Mouse (Mus musculus) olfactory bulb, adult 2 months (tissue): Measurements from ENCODE around the gene Mccc1. TPM values are rescaled to one million over a fixed set of nuclear protein-coding genes. Genes with fewer than 3 reads are reported as not detected.

Experiments used
- H3K27ac ChIP-seq: fragments of 200-500 bp; 2 replicates; pipeline ENCODE4 v1.5.1; 2012; ENCODE audit warnings: low read depth, low read length; ENCODE audit not compliant: insufficient read depth
- H3K4me1 ChIP-seq: fragments of 200-500 bp; 2 replicates; pipeline ENCODE4 v1.6.1; 2012; ENCODE audit warnings: low read length; ENCODE audit not compliant: control insufficient read depth, insufficient read depth
- H3K4me3 ChIP-seq: fragments of 200-500 bp; 2 replicates; pipeline ENCODE4 v1.5.1; 2012; ENCODE audit warnings: mild to moderate bottlenecking, low read depth, low read length, moderate library complexity; ENCODE audit not compliant: insufficient read depth
- CTCF ChIP-seq: fragments of 200-500 bp; IDR thresholded peaks from 2 replicates; pipeline ENCODE4 v1.5.1; 2012; ENCODE audit warnings: low read depth, mild to moderate bottlenecking, low read length, moderate library complexity; ENCODE audit not compliant: insufficient read depth
- POLR2A ChIP-seq: fragments of 200-500 bp; IDR thresholded peaks from 2 replicates; pipeline ENCODE4 v1.6.1; 2012; ENCODE audit warnings: mild to moderate bottlenecking, low read depth, low read length, moderate library complexity; ENCODE audit not compliant: insufficient read depth
- WGBS: fragments of 180-500 bp; shearing (Covaris S2); methylation state at CpG from one replicate; pipeline ENCODE4 v1.1.7; 2018; 5-methylcytosine and 5-hydroxymethylcytosine counted together
- polyA plus RNA-seq: library from polyadenylated mRNA; stranded (reverse); fragments of >200 nt; gene quantifications from 2 replicates; pipeline ENCODE4 v1.2.4, GENCODE M21; 2012; ENCODE audit warnings: low replicate concordance; ENCODE audit not compliant: missing spikeins, insufficient read depth, insufficient read length

Gene Mccc1
- polyA plus RNA-seq, 1 experiment = not detected

GRCm38 (mm10) chr3:36004028-36004895 is 3.8 kb upstream of the Mccc1 start:
- WGBS = 37% methylated on average over 4 of the region's 4 CpGs
- no peak overlapping the region for H3K27ac ChIP-seq
- no peak overlapping the region for H3K4me3 ChIP-seq
- H3K4me1 ChIP-seq = no peaks in the 10 kb centered on the region
- TF ChIP-seq POLR2A (no peak), CTCF (no peak)

- Histone ChIP-seq H3K4me1 (no peaks in the 10 kb centered on the region), H3K27ac (no peak overlapping the region), H3K4me3 (no peak overlapping the region)
- no peak for TF ChIP-seq POLR2A
- no peak for TF ChIP-seq CTCF
- 58% methylated on average over 11 of the region's 11 CpGs for WGBS
Measured at GRCm38 (mm10) chr3:35994552-35995531, 5.6 kb downstream of the Mccc1 start.

- TF ChIP-seq CTCF (no peak), POLR2A (no peak)
- H3K4me3 ChIP-seq = no peak overlapping the region
- WGBS = 95% methylated on average over 7 of the region's 7 CpGs
- H3K4me1 ChIP-seq = peaks cover 4% of the 10 kb centered on the region; the same call in 1 of the 2 replicates
- H3K27ac ChIP-seq = no peak overlapping the region
Measured at GRCm38 (mm10) chr3:35990715-35991114, 9.8 kb downstream of the Mccc1 start.

GRCm38 (mm10) chr3:35988031-35988430 is 12.4 kb downstream of the Mccc1 start:
- Histone ChIP-seq H3K27ac (no peak overlapping the region), H3K4me3 (no peak overlapping the region), H3K4me1 (peaks cover 4% of the 10 kb centered on the region; the same call in 1 of the 2 replicates)
- TF ChIP-seq POLR2A = no peak
- TF ChIP-seq CTCF = no peak
- 95% methylated on average over 6 of the region's 6 CpGs for WGBS

GRCm38 (mm10) chr3:35986266-35986665 is 14.2 kb downstream of the Mccc1 start:
- no peak for TF ChIP-seq POLR2A
- no peak for TF ChIP-seq CTCF
- WGBS = 69% methylated on average over 6 of the region's 6 CpGs
- no peak overlapping the region for H3K27ac ChIP-seq
- peaks cover 4% of the 10 kb centered on the region; the same call in 1 of the 2 replicates for H3K4me1 ChIP-seq
- H3K4me3 ChIP-seq = no peak overlapping the region

- Histone ChIP-seq H3K4me1 (peaks cover 3% of the 10 kb centered on the region), H3K4me3 (no peak overlapping the region), H3K27ac (no peak overlapping the region)
- TF ChIP-seq CTCF (no peak), POLR2A (no peak)
- 68% methylated on average over 7 of the region's 7 CpGs for WGBS
Measured at GRCm38 (mm10) chr3:35973551-35973950, 26.9 kb downstream of the Mccc1 start.

- no peak for TF ChIP-seq CTCF
- TF ChIP-seq POLR2A = no peak
- H3K27ac ChIP-seq = no peak overlapping the region
- 82% methylated on average over 4 of the region's 4 CpGs for WGBS
- H3K4me1 ChIP-seq = peaks cover 3% of the 10 kb centered on the region
- H3K4me3 ChIP-seq = no peak overlapping the region
Measured at GRCm38 (mm10) chr3:35972985-35973384, 27.5 kb downstream of the Mccc1 start.

GRCm38 (mm10) chr3:35971149-35971548 is 29.3 kb downstream of the Mccc1 start:
- H3K4me1 ChIP-seq = peaks cover 3% of the 10 kb centered on the region
- 61% methylated on average over 12 of the region's 12 CpGs for WGBS
- TF ChIP-seq CTCF = no peak
- no peak for TF ChIP-seq POLR2A
- H3K27ac ChIP-seq = no peak overlapping the region
- H3K4me3 ChIP-seq = no peak overlapping the region
